Mouse (Mus musculus) erythroblast, embryonic 14.5 days (primary cell): ENCODE results near the gene Gm39653. TPM values are rescaled to one million over a fixed set of nuclear protein-coding genes. Genes with fewer than 3 reads are reported as not detected.

Source experiments
- H3K27me3 ChIP-seq: 2 replicates; pipeline ENCODE4 v1.6.1; 2012; ENCODE audit warnings: inconsistent platforms; ENCODE audit not compliant: control insufficient read depth
- H3K36me3 ChIP-seq: 2 replicates; pipeline ENCODE4 v1.6.1; 2012; ENCODE audit warnings: mild to moderate bottlenecking, inconsistent platforms; ENCODE audit not compliant: control insufficient read depth
- H3K4me1 ChIP-seq: 2 replicates; pipeline ENCODE4 v1.6.1; 2012; ENCODE audit warnings: inconsistent platforms; ENCODE audit not compliant: control insufficient read depth
- H3K4me3 ChIP-seq: replicated peaks from 2 replicates; pipeline ENCODE3; 2012; ENCODE audit warnings: moderate library complexity, mild to moderate bottlenecking, inconsistent platforms
- H3K9me3 ChIP-seq: 2 replicates; pipeline ENCODE4 v1.6.1; 2012; ENCODE audit warnings: low read length, inconsistent platforms, mixed read lengths; ENCODE audit not compliant: control insufficient read depth
- GATA1 ChIP-seq: IDR thresholded peaks from 2 replicates; pipeline ENCODE4 v1.6.1; 2012; ENCODE audit warnings: low read length, inconsistent platforms, mixed read lengths
- TAL1 ChIP-seq: IDR thresholded peaks from 3 replicates; pipeline ENCODE4 v1.6.1; 2012; ENCODE audit warnings: low read length, inconsistent platforms, mixed read lengths
- polyA plus RNA-seq: library from polyadenylated mRNA; stranded (reverse); fragments of >175 nt; gene quantifications from 2 replicates; pipeline ENCODE4 v1.2.3, GENCODE M21; 2012

Gene Gm39653
- polyA plus RNA-seq, 1 experiment: not detected

- Histone ChIP-seq H3K4me3 (no peak overlapping the region), H3K36me3 (no peaks in the 10 kb centered on the region), H3K27me3 (no peaks in the 10 kb centered on the region), H3K9me3 (no peaks in the 10 kb centered on the region), H3K4me1 (no peaks in the 10 kb centered on the region)
- TF ChIP-seq GATA1 (no peak), TAL1 (no peak)
Observed at GRCm38 (mm10) chr1:63667201-63667948, 51.6 kb downstream of the Gm39653 start.

GRCm38 (mm10) chr1:63667949-63668851 is 52.4 kb downstream of the Gm39653 start:
- TF ChIP-seq TAL1: no peak
- no peak for TF ChIP-seq GATA1
- Histone ChIP-seq H3K36me3 (no peaks in the 10 kb centered on the region), H3K4me1 (no peaks in the 10 kb centered on the region), H3K27me3 (no peaks in the 10 kb centered on the region), H3K4me3 (no peak overlapping the region), H3K9me3 (no peaks in the 10 kb centered on the region)

- H3K9me3 ChIP-seq: no peaks in the 10 kb centered on the region
- no peak for TF ChIP-seq TAL1
- TF ChIP-seq GATA1: no peak
- no peak overlapping the region for H3K4me3 ChIP-seq
- H3K36me3 ChIP-seq: no peaks in the 10 kb centered on the region
- no peaks in the 10 kb centered on the region for H3K27me3 ChIP-seq
- no peaks in the 10 kb centered on the region for H3K4me1 ChIP-seq
Observed at GRCm38 (mm10) chr1:63668852-63669160, 53.0 kb downstream of the Gm39653 start.

Other genes with a start within 250 kb of the Gm39653 start
- 0.01 TPM in 1 of 2 replicates, not detected in the other for gene Adam23, start 170.1 kb upstream of the Gm39653 start, polyA plus RNA-seq
- not detected in 2 replicates for gene Dytn, start 71.0 kb downstream of the Gm39653 start, polyA plus RNA-seq
- not detected in 2 replicates for gene Mdh1b, start 114.3 kb downstream of the Gm39653 start, polyA plus RNA-seq
- gene Fastkd2, start 114.6 kb downstream of the Gm39653 start, polyA plus RNA-seq: 0.02 and 0.29 TPM in 2 replicates
- not detected in 2 replicates for gene 4933402D24Rik, start 153.3 kb downstream of the Gm39653 start, polyA plus RNA-seq